Mouse (Mus musculus): ENCODE data around the gene Sema4b. TPM values are rescaled to one million over a fixed set of nuclear protein-coding genes. Genes with fewer than 3 reads are reported as not detected.

Sema4b gene
- polyA plus RNA-seq, 1 experiment from 2014 or later, result 55.3 TPM

DNA sequence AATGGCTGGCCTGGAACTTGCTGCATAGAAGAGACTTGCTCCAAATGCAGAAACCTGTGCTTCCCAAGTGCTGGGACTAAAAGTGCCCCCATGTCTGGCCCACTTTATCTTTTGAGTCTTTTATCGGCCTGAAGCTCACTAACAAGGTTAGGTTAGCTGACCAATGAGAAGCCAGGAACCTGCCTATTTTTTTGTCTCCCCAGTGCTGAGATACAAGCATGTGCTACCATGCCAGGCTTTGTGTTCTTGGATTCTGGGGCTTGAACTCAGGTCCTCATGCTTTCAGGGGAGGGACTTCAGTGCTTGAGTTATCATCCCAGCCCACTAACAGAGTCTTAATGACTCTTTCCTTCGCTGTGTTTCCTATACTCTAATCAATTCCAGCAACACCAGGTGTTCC is 71.1 kb downstream of the Sema4b start:
- DNase-seq (ENCODE audit: low read depth, low spot score) (no peak), ATAC-seq (no peak)
- TF ChIP-seq CTCF (IDR thresholded peaks at IDR 0.05), result no peak
- ChIA-PET CTCF (no interaction called here), POLR2A (no interaction called here)
- no peaks in the 10 kb centered on the region for H3K27me3 ChIP-seq
- in situ Hi-C loops (cut with MboI; ENCODE audit: low pct_unique_long_range_greater_than_20kb), result loop anchor here (5.0 kb wide), 1 partner anchor 115 kb away; no protein-coding TSS in a partner anchor

DNA sequence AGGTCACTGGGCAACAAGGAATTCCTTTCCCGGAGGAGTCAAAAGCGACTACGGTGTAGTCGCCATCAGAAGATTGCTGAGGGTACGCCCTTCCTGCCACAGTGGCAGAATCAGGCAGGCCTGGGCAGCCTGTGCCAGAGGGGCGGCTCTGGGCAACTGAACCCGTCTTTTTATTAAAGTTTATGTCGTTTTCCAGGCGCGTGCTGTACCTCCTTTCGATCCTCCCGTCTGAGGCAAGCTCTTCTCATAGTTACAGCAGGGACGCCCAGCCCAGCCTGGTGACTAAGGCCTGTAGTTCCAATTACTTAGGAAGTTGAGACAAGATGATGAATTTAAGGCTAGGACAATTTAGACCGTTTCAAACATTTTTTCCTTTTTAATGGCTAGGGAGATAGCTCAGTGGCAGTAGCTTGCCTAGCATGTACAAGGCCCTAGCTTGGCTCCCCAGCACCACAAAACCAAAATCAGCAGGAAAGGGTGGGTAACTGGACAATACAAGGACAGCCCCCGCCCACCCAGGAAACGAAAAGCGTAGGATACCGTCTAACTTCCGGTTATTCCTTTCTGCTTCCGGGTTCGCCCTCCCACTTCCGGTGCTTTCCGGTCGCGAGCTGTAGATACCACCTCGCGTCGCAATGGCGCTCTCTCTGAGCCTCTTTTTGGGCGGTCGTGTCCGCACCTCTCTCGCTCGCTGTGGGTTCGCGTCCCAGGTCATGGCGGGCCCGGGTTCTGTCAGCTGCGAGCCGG is 74.2 kb downstream of the Sema4b start, which contains the start of gene Ngrn:
TSS of gene Ngrn (plus strand) at position 591 of the 747 bp plus-strand sequence.
- ATAC-seq, result peak; percentile 51
- CTCF ChIA-PET, result interaction anchor here (1.0 to 1.5 kb wide), 5 partner anchors 14 to 144 kb away, joined by 3 to 7 read pairs (median 3); partner anchors contain the start of gene Ttll13

DNA sequence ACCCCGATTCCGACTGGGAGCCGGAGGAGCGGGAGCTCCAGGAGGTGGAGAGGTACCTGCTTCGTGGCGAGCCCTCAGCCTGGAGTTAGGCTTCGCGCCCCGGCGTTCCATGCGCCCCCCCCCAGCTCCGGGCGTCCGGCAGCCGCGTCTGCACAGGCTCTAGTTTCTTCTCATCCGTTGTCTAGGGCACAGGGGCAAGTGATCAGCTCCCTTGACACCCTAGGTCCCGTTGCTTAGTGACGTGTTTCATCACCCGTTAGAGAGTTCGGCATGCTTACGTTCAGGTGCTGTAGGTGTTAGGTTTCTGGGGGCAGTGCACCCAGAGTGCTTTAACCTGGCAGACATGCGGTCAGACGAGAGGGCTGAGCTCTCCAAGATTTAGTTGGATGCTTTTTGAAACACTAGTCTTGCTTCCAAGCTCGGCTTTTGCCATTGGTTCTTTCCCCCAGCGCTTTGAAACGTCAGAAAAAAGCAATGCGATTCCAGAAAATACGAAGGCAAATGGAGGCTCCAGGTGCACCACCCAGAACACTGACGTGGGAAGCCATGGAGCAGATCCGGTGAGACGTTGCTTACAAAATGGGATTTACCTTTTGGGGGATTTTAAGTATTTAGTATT is 74.8 kb downstream of the Sema4b start:
- ChIA-PET CTCF (interaction anchor here (1.0 to 1.5 kb wide), 5 partner anchors 15 to 145 kb away, joined by 3 to 7 read pairs (median 3); partner anchors contain the start of gene Ttll13), POLR2A (interaction anchor here (0.7 to 1.5 kb wide), 6 partner anchors 9 to 63 kb away, joined by 3 read pairs; no protein-coding TSS in a partner anchor)
- TF ChIP-seq CTCF (IDR thresholded peaks at IDR 0.05), result no peak
- in situ Hi-C loops (cut with MboI; ENCODE audit: low pct_unique_long_range_greater_than_20kb), result no loop called here
- ATAC-seq, result peak; percentile 17
- H3K27me3 ChIP-seq, result no peaks in the 10 kb centered on the region
- no peak for DNase-seq (ENCODE audit: low read depth, low spot score)

More for the DNA sequence above, 74.2 kb downstream of the Sema4b start, which contains the start of gene Ngrn:
- no peak for DNase-seq (ENCODE audit: low read depth, low spot score)
- H3K27me3 ChIP-seq, result no peaks in the 10 kb centered on the region
- in situ Hi-C loops (cut with MboI; ENCODE audit: low pct_unique_long_range_greater_than_20kb), result no loop called here
- POLR2A ChIA-PET, result interaction anchor here (0.8 to 1.5 kb wide), 5 partner anchors 8 to 63 kb away, joined by 3 read pairs; no protein-coding TSS in a partner anchor
- no peak for TF ChIP-seq CTCF (IDR thresholded peaks at IDR 0.05)

DNA sequence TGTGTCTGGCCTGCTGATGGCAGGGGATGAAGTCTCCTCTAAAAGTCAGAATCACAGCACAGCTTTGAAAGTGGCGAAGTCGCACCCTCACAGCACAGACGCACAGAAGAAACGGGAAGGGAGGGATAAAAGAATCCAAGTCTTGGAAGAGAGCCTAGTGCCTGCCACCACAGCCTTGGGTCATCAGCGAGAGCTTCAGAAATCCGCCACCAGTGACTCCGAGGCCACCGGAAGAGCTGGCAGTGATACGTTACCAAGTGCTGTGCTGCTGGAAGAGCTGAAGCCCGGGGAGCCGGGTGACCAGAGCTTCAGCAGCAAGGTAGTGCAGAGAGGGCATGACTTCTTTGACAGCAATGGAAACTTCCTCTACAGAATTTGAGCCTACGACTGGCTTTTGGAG is 78.0 kb downstream of the Sema4b start:
- in situ Hi-C loops (cut with MboI; ENCODE audit: low pct_unique_long_range_greater_than_20kb), result no loop called here
- CTCF ChIA-PET, result no interaction called here

DNA sequence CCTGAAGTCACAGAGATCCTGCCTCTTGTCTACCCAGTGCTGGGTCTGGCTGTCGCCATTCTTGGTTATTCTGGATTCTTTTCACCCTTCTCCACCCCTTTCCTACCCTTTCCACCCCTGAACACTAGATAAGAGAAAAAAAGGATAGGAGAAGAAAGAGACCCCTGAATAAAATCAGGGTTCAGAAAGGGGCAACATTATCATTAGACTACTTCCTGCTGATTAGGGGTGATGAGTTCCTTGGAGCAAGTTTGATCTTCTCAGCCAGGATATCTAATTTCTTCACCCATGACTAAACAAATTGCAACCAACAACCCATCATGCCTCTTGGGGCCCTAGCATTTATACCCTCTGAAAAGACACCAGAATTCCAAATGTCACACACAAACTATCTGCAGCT is 81.1 kb downstream of the Sema4b start:
- DNase-seq (ENCODE audit: low read depth, low spot score) (no peak), ATAC-seq (no peak)
- ChIA-PET CTCF (no interaction called here), POLR2A (no interaction called here)
- TF ChIP-seq CTCF (IDR thresholded peaks at IDR 0.05), result no peak
- in situ Hi-C loops (cut with MboI; ENCODE audit: low pct_unique_long_range_greater_than_20kb), result no loop called here
- H3K27me3 ChIP-seq, result no peaks in the 10 kb centered on the region

More for the DNA sequence above, 78.0 kb downstream of the Sema4b start:
- DNase-seq (ENCODE audit: low read depth, low spot score) (no peak), ATAC-seq (no peak)
- no peaks in the 10 kb centered on the region for H3K27me3 ChIP-seq
- TF ChIP-seq CTCF (IDR thresholded peaks at IDR 0.05), result no peak
- POLR2A ChIA-PET, result no interaction called here

DNA sequence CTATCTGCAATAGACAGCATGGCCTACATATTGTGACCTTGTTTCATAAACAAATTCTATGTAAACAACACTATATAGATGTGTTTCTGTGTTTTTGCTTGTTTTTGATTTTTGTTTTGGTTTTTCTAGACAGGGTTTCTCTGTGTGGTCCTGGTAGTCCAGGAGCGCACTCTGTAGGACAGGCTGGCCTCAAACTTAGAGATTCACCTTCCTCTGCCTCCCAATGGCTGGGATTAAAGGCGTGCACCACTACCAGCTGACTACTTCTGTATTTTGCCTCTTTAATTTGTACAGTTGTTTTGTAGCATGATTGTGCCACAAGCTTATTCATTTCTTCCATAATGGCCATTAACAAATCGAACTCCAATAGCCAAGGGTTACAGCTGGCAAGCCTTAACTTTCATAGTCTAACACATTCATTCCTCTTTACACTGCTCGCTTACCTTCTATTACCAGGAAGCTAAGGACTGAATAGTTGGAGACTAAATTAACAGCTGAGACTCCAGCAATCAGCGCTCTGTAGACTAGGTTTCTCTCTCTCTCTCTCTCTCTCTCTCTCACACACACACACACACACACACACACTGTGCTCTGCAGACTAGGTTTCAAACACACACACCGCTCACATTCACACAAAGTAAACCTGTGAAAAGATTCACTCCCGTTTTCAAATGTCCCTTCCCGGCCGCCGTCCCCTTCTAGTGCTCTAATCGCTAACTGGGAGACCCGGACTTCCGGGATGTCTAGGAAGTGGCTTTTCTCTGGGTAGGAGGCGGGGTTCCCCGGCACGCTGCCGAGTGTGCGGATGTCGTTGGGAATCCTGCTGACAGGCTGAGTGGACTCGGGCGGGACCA is 82.5 kb downstream of the Sema4b start, which contains the start of gene Vps33b:
TSS of gene Vps33b (plus strand) at position 753 of the 854 bp plus-strand sequence.
- DNase-seq (ENCODE audit: low read depth, low spot score) (peak; percentile 69), ATAC-seq (peak; percentile 76)
- in situ Hi-C loops (cut with MboI; ENCODE audit: low pct_unique_long_range_greater_than_20kb), result no loop called here
- ChIA-PET CTCF (interaction anchor here (0.7 to 1.9 kb wide), 5 partner anchors 14 to 135 kb away, joined by 3 to 5 read pairs (median 3); partner anchors contain the start of gene Ttll13), POLR2A (interaction anchor here (0.7 to 2.0 kb wide), 2 partner anchors 10 to 107 kb away, joined by 5 read pairs; no protein-coding TSS in a partner anchor)
- no peaks in the 10 kb centered on the region for H3K27me3 ChIP-seq
- no peak for TF ChIP-seq CTCF (IDR thresholded peaks at IDR 0.05)

DNA sequence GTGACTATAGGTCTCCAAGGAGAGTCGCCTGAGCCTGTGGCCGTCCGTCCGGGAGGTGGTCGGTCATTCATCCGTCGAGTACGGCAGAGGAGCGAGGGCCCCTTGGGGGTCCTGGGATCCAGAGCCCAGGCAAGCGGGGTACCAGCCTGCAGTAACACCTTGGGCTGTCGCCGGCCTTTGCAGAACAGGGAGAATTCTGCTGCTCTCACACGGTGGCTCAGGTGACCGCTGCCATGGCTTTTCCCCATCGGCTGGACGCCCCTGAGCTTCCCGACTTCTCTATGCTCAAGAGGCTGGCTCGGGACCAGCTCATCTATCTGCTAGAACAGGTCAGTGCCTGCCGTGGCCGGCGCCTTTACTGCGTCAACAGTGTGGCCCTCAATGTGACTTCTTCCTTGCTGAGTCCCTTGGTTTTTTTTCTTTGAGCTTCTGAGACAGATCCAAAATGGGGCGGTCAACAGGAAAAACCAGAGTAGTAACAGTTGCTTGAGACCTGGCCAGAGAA is 83.2 kb downstream of the Sema4b start:
- H3K27me3 ChIP-seq, result no peaks in the 10 kb centered on the region
- TF ChIP-seq CTCF (IDR thresholded peaks at IDR 0.05), result no peak
- ATAC-seq (peak; percentile 44), DNase-seq (ENCODE audit: low read depth, low spot score) (no peak)
- in situ Hi-C loops (cut with MboI; ENCODE audit: low pct_unique_long_range_greater_than_20kb), result no loop called here
- ChIA-PET POLR2A (interaction anchor here (0.6 to 2.0 kb wide), 2 partner anchors 9 to 11 kb away, joined by 3 to 5 read pairs; partner anchors contain the start of gene Ngrn), CTCF (interaction anchor here (0.7 to 1.9 kb wide), 3 partner anchors 19 to 136 kb away, joined by 3 to 5 read pairs (median 4); no protein-coding TSS in a partner anchor)

DNA sequence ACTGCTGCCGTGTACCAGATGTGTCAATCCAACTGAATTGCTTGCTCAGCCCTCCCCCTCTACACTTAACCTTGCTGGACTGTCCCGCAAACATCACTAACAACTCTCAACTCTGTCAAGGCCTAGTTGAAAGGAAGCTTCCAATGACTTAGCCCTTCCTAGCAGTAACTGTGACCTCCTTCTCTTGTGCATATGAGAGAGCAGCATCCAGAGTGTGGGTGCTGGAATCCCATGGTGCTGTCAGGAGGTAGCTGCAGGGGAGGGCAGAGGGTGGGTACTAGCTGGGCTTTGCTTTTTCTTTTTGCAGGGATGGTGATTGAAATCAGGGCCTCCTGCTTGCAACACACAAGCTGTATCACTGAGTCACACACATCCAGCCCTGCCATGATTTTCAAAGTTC is 86.8 kb downstream of the Sema4b start:
- H3K27me3 ChIP-seq, result no peaks in the 10 kb centered on the region
- no peak for TF ChIP-seq CTCF (IDR thresholded peaks at IDR 0.05)
- no peak for ATAC-seq
- DNase-seq (ENCODE audit: low read depth, low spot score), result no peak
- ChIA-PET POLR2A (no interaction called here), CTCF (no interaction called here)
- in situ Hi-C loops (cut with MboI; ENCODE audit: low pct_unique_long_range_greater_than_20kb), result no loop called here

Other genes with a start within 250 kb of the Sema4b start
- 15.9 TPM for gene Zfp710, start 162.0 kb upstream of the Sema4b start, polyA plus RNA-seq (2021)
- gene Idh2, start 71.4 kb upstream of the Sema4b start, polyA plus RNA-seq (2021), result 679 TPM
- gene Cib1, start 46.0 kb downstream of the Sema4b start, polyA plus RNA-seq (2021), result 120 TPM
- gene Gdpgp1, start 46.0 kb downstream of the Sema4b start, polyA plus RNA-seq (2021), result 4.0 TPM
- gene Ttll13, start 59.5 kb downstream of the Sema4b start, polyA plus RNA-seq (2021), result 0.73 TPM
- gene Ngrn, start 74.4 kb downstream of the Sema4b start, polyA plus RNA-seq (2021), result 37.2 TPM
- 24.6 TPM for gene Vps33b, start 82.8 kb downstream of the Sema4b start, polyA plus RNA-seq (2021)
- gene Prc1, start 107.6 kb downstream of the Sema4b start, polyA plus RNA-seq (2021), result 93.8 TPM
- 11.5 TPM for gene Rccd1, start 137.6 kb downstream of the Sema4b start, polyA plus RNA-seq (2021)
- gene Unc45a, start 154.2 kb downstream of the Sema4b start, polyA plus RNA-seq (2021), result 71.3 TPM
- 78.7 TPM for gene Hddc3, start 156.3 kb downstream of the Sema4b start, polyA plus RNA-seq (2021)
- gene Man2a2, start 184.5 kb downstream of the Sema4b start, polyA plus RNA-seq (2021), result 129 TPM
- 5.6 TPM for gene Fes, start 201.1 kb downstream of the Sema4b start, polyA plus RNA-seq (2021)
- 120 TPM for gene Furin, start 218.6 kb downstream of the Sema4b start, polyA plus RNA-seq (2021)

All from Patski (cell line).